Mouse (Mus musculus) C2C12 (cell line): ENCODE measurements at regions not wholly inside any gene's neighbourhood (a gene's known extent, or its start where the extent isn't known, plus 50 kb on each side); places are given as distances from the start of the nearest gene placed in this dataset.

Experiments
- H3K27me3 ChIP-seq: one replicate; pipeline ENCODE4 v1.6.1; 2011; ENCODE audit not compliant: control insufficient read depth, insufficient read depth, insufficient read length
- H3K36me3 ChIP-seq: one replicate; pipeline ENCODE4 v1.6.1; 2011; ENCODE audit not compliant: control insufficient read depth, insufficient read depth
- H3K4me3 ChIP-seq: one replicate; pipeline ENCODE4 v1.5.1; 2011; ENCODE audit warnings: mild to moderate bottlenecking, control low read depth; ENCODE audit not compliant: poor library complexity, insufficient read depth, severe bottlenecking
- H3K79me2 ChIP-seq: one replicate; pipeline ENCODE4 v1.6.1; 2011; ENCODE audit not compliant: control insufficient read depth, insufficient read depth
- H3K79me3 ChIP-seq: one replicate; pipeline ENCODE4 v1.6.1; 2011; ENCODE audit warnings: low read depth, control low read depth
- H3ac ChIP-seq: one replicate; pipeline ENCODE3; 2011; ENCODE audit warnings: low read depth; ENCODE audit not compliant: control insufficient read depth, insufficient read length
- CEBPB ChIP-seq: IDR thresholded peaks from one replicate; pipeline ENCODE4 v1.6.1; 2011; ENCODE audit warnings: low read depth, mild to moderate bottlenecking, control low read depth, moderate library complexity
- CTCF ChIP-seq: IDR thresholded peaks from one replicate; pipeline ENCODE4 v1.5.1; 2011; ENCODE audit not compliant: control insufficient read depth, insufficient read depth, insufficient read length
- FOSL1 ChIP-seq: IDR thresholded peaks from one replicate; pipeline ENCODE4 v1.8.0; 2011; ENCODE audit warnings: mild to moderate bottlenecking, low read length; ENCODE audit not compliant: poor library complexity, insufficient read depth, severe bottlenecking
- MAX ChIP-seq: IDR thresholded peaks from one replicate; pipeline ENCODE4 v1.6.1; 2011; ENCODE audit warnings: mild to moderate bottlenecking, control low read depth
- MYOD1 ChIP-seq: IDR thresholded peaks from one replicate; pipeline ENCODE4 v1.6.1; 2011; ENCODE audit warnings: low read depth; ENCODE audit not compliant: control insufficient read depth, insufficient read length
- MYOG ChIP-seq: IDR thresholded peaks from one replicate; pipeline ENCODE4 v1.6.1; 2011; ENCODE audit not compliant: control insufficient read depth, insufficient read length; ENCODE audit errors: extremely low read depth
- USF1 ChIP-seq: IDR thresholded peaks from one replicate; pipeline ENCODE4 v1.6.1; 2011; ENCODE audit warnings: low read depth, mild to moderate bottlenecking, control low read depth, moderate library complexity

DNA sequence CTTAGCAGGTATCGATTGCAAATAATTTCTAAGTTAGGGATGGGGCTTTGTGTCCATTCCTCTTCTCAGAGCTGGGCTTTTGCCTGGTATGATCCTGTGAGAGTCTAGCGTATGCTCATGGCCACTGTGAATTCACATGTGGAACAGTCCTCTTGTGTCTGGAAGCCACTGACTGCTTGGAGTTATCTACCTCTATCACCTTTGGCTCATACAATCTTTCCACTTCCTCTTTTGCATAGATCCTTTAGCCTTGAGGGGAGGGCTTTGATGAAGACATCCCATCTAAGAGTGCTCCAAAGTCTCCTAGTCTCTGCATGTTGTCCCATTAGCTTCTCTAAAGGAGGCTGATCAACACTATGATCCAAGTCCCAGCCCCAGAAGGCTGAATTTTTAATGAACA, 135.8 kb upstream of the Max start:
- Histone ChIP-seq H3ac (no peak overlapping the region), H3K27me3 (no peaks in the 10 kb centered on the region), H3K79me2 (no peaks in the 10 kb centered on the region), H3K36me3 (no peaks in the 10 kb centered on the region), H3K79me3 (no peaks in the 10 kb centered on the region), H3K4me3 (no peak overlapping the region)
- TF ChIP-seq MAX (no peak), MYOD1 (no peak), FOSL1 (no peak), CTCF (no peak), USF1 (no peak), CEBPB (no peak), MYOG (no peak)

DNA sequence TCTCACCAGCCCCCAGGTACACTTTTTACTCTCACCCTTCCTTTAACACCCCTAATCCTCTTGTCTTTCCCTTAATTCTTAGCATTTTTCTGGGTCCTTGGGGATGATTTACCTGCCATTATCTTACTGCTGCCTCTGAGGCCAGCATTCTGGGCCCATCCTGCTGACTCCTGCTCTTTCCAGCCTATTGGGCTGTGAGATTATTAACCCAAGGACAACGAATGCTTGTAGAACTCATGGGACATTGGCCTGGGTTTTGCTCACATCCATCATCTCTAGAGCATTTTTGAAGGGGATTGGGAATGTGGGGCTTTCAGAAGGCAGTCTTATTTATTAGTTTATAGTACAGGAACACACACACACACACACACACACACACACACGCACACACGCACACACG, 134.5 kb upstream of the Max start:
- H3K79me2 ChIP-seq, result no peaks in the 10 kb centered on the region
- H3K4me3 ChIP-seq, result no peak overlapping the region
- no peaks in the 10 kb centered on the region for H3K36me3 ChIP-seq
- no peak for TF ChIP-seq MYOG
- no peak for TF ChIP-seq MAX
- no peak for TF ChIP-seq CEBPB
- no peak for TF ChIP-seq USF1
- TF ChIP-seq MYOD1, result no peak
- no peak for TF ChIP-seq FOSL1
- TF ChIP-seq CTCF, result no peak
- no peaks in the 10 kb centered on the region for H3K27me3 ChIP-seq
- no peak overlapping the region for H3ac ChIP-seq
- H3K79me3 ChIP-seq, result no peaks in the 10 kb centered on the region

DNA sequence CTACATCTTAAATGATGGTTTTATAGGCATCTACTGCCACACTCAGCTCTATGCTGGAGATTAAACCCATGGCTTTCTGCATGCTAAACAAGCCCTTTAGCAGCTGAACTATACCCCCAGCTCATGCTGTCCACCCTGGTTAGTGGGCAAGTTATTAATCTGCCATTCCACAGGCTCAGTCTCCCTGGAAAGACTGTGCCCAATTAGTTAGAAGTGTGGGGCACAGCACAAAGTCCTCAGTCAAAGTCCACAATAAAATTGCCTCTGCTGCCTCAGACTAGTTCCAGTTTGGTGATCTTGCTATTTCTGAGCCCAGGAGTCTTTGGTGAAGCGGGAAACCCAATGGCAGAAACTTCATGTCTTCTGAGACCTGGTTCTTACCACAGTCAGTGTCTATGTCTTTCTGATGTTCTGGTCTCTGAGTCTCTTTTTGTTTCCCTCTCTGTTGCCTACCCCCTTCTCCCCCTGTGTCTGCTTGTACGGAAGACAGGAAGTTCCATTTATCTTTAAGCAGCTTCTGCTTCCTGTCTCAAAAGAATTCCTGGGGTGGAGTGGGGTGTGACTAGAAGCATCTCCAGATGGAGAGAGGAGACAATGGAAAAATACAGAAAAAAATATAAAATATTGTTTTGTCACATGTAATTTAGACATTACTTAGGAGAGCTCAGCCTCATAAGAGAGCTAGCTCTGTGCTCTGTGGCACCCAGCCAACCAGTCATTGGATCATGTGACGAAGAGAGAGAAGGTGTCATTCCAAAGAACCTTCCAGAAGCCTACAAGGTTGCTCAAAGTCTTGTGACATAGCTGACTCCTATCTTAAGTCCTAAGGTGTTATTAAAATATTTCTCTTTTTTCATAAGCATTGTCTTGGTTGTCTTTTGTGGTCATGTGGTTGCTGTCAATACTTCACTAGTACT, 133.3 kb upstream of the Max start:
- H3K4me3 ChIP-seq, result no peak overlapping the region
- no peaks in the 10 kb centered on the region for H3K27me3 ChIP-seq
- H3K79me2 ChIP-seq, result no peaks in the 10 kb centered on the region
- no peak for TF ChIP-seq CTCF
- peak; percentile 35 for TF ChIP-seq USF1
- no peak overlapping the region for H3ac ChIP-seq
- H3K79me3 ChIP-seq, result no peaks in the 10 kb centered on the region
- no peaks in the 10 kb centered on the region for H3K36me3 ChIP-seq

DNA sequence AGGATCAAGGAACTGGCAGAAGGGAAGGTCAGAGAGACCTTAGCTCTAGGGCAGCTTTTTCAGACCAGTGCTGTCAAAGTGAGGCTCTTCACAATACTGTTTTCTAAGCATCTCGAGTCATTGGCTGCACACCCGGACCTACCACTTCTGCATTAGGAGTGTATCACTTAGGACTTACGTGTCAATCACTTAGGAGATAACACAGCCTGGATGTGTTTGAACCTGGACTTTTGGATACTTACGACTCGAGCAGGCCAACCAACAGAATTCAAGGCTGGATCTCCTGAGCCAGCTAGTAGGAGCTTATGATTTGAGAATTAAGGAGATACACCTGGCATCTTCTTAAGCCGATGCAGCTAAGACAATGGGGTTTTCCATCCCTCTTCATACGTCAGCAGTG, 132.2 kb upstream of the Max start:
- H3K27me3 ChIP-seq, result no peaks in the 10 kb centered on the region
- H3K36me3 ChIP-seq, result no peaks in the 10 kb centered on the region
- no peak overlapping the region for H3ac ChIP-seq
- no peak overlapping the region for H3K4me3 ChIP-seq
- no peaks in the 10 kb centered on the region for H3K79me2 ChIP-seq
- TF ChIP-seq CTCF, result no peak
- TF ChIP-seq USF1, result no peak
- no peak for TF ChIP-seq MAX
- TF ChIP-seq CEBPB, result no peak
- TF ChIP-seq MYOD1, result no peak
- no peak for TF ChIP-seq FOSL1
- no peak for TF ChIP-seq MYOG
- no peaks in the 10 kb centered on the region for H3K79me3 ChIP-seq

DNA sequence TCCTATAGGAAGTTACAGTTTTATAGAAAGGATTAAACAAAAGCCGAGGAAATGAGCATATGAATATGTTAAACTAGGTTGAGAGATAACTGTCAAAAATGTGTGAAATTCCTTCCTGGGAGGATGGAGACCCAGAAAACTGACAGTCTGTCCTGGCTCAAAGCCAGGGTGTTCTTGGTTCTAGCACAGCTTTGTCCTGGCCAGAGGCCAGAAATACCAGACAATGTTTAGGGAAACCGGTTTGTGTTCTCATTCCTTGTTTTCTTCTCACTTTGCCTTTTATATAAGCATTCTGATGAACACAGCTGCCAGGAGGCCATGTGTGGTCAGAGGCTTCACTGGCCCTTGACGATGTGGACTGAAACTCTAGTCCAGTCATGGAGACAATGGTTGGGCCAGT, 130.7 kb upstream of the Max start:
- TF ChIP-seq USF1, result no peak
- no peak for TF ChIP-seq CEBPB
- no peak for TF ChIP-seq MYOG
- TF ChIP-seq MYOD1, result no peak
- Histone ChIP-seq H3ac (no peak overlapping the region), H3K36me3 (no peaks in the 10 kb centered on the region), H3K79me2 (no peaks in the 10 kb centered on the region), H3K4me3 (no peak overlapping the region), H3K79me3 (no peaks in the 10 kb centered on the region), H3K27me3 (no peaks in the 10 kb centered on the region)

DNA sequence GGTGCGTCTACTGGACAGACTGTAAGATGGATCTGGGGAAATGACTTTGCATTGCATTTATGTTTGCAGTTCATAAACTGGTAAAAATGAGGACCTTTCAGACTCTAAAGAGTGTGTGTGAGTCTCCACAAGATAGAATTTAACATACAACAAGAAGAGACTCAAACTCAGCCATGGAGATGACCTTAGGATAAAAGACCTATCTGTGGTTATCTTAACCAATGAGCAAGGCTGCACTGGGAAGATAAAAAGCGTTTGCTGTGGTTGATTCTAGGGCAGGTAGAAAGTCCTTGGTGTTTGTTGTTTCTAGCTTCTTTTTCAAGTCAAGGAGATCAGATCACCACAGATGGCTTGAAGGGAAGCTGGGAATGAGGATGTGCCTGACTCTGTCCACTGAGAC, 130.1 kb upstream of the Max start:
- Histone ChIP-seq H3ac (no peak overlapping the region), H3K4me3 (no peak overlapping the region), H3K36me3 (no peaks in the 10 kb centered on the region), H3K79me3 (no peaks in the 10 kb centered on the region), H3K27me3 (no peaks in the 10 kb centered on the region), H3K79me2 (no peaks in the 10 kb centered on the region)
- TF ChIP-seq MYOD1 (no peak), MYOG (no peak), MAX (no peak), CTCF (no peak), USF1 (no peak), FOSL1 (no peak)
